Mouse (Mus musculus) MEL (cell line): ENCODE data around the gene Col15a1. TPM values are rescaled to one million over a fixed set of nuclear protein-coding genes. Genes with fewer than 3 reads are reported as not detected.

Source experiments
- DNase-seq: peaks from one replicate; pipeline ENCODE4 v3.0.0; 2011; ENCODE audit warnings: low read depth, low spot score
- H3K27ac ChIP-seq: 2 replicates; pipeline ENCODE4 v1.5.1; 2012; ENCODE audit warnings: low read depth, mild to moderate bottlenecking, control low read depth, low read length, moderate library complexity; ENCODE audit not compliant: control insufficient read depth
- H3K27me3 ChIP-seq, 2 experiments: fragments of 150-350 bp in 1 of 2; sonication (generic) in 1 of 2; 2 replicates each; pipeline ENCODE4 v1.6.1; 2012; ENCODE audit warnings: low read length in 2 of 2, mild to moderate bottlenecking in 2 of 2, improper control_type of control experiment in 1 of 2, moderate library complexity in 1 of 2; ENCODE audit not compliant: insufficient read depth in 2 of 2, control insufficient read depth in 1 of 2
- H3K36me3 ChIP-seq, 2 experiments: 2 replicates each; pipeline ENCODE4 v1.6.1; 2012 to 2014; ENCODE audit warnings: low read length in 2 of 2, improper control_type of control experiment in 1 of 2, inconsistent platforms in 1 of 2, mild to moderate bottlenecking in 1 of 2; ENCODE audit not compliant: insufficient read depth in 2 of 2, control insufficient read depth in 1 of 2
- H3K4me1 ChIP-seq, 2 experiments: fragments of 150-350 bp in 1 of 2; sonication (generic) in 1 of 2; 2 replicates each; pipeline ENCODE4 v1.6.1; 2012; ENCODE audit warnings: low read length in 2 of 2, improper control_type of control experiment in 1 of 2, mild to moderate bottlenecking in 1 of 2; ENCODE audit not compliant: insufficient read depth in 2 of 2, control insufficient read depth in 1 of 2
- H3K4me3 ChIP-seq, 2 experiments: fragments of 150-350 bp in 1 of 2; sonication (generic) in 1 of 2; 2 replicates each; pipeline ENCODE4 v1.5.1; 2012; ENCODE audit warnings: low read depth in 2 of 2, low read length in 2 of 2, mild to moderate bottlenecking in 2 of 2, moderate library complexity in 2 of 2, control low read depth in 1 of 2, improper control_type of control experiment in 1 of 2; ENCODE audit not compliant: control insufficient read depth in 1 of 2, insufficient read depth in 1 of 2
- H3K79me2 ChIP-seq: 2 replicates; pipeline ENCODE4 v1.6.1; 2012; ENCODE audit warnings: mild to moderate bottlenecking, low read length, moderate library complexity; ENCODE audit not compliant: control insufficient read depth, poor library complexity, insufficient read depth
- H3K9ac ChIP-seq: 2 replicates; pipeline ENCODE4 v1.6.1; 2012; ENCODE audit warnings: low read depth, mild to moderate bottlenecking, control low read depth, low read length, moderate library complexity; ENCODE audit not compliant: control insufficient read depth, poor library complexity, severe bottlenecking
- H3K9me3 ChIP-seq: fragments of 150-350 bp; sonication (generic); replicated peaks from 2 replicates; pipeline ENCODE4 v1.6.1; 2012; ENCODE audit warnings: mild to moderate bottlenecking, low read length, improper control_type of control experiment, moderate library complexity; ENCODE audit not compliant: insufficient read depth
- BHLHE40 ChIP-seq: IDR thresholded peaks from 2 replicates; pipeline ENCODE4 v1.6.1; 2012; ENCODE audit warnings: low read depth, mild to moderate bottlenecking, inconsistent platforms, low read length, improper control_type of control experiment, borderline replicate concordance
- CHD2 ChIP-seq: IDR thresholded peaks from 2 replicates; pipeline ENCODE4 v1.6.1; 2011; ENCODE audit warnings: low read length, improper control_type of control experiment
- ELF1 ChIP-seq: IDR thresholded peaks from 2 replicates; pipeline ENCODE4 v1.6.1; 2014; ENCODE audit warnings: low read depth, mild to moderate bottlenecking, inconsistent platforms, low read length, improper control_type of control experiment, moderate library complexity
- EP300 ChIP-seq, 2 experiments: IDR thresholded peaks; 2 replicates each; pipeline ENCODE4 v1.6.1; 2011; ENCODE audit warnings: improper control_type of control experiment in 2 of 2, low read length in 2 of 2, low read depth in 1 of 2, mild to moderate bottlenecking in 1 of 2
- ETS1 ChIP-seq: IDR thresholded peaks from 2 replicates; pipeline ENCODE4 v1.6.1; 2012; ENCODE audit warnings: low read depth, mild to moderate bottlenecking, inconsistent platforms, low read length, improper control_type of control experiment, moderate library complexity
- GATA1 ChIP-seq: IDR thresholded peaks from 2 replicates; pipeline ENCODE4 v1.6.1; 2011; ENCODE audit warnings: low read depth, low read length, improper control_type of control experiment
- MAFK ChIP-seq: IDR thresholded peaks from 2 replicates; pipeline ENCODE4 v1.6.1; 2011; ENCODE audit warnings: low read depth, mild to moderate bottlenecking, low read length, improper control_type of control experiment, borderline replicate concordance
- MAX ChIP-seq: IDR thresholded peaks from 2 replicates; pipeline ENCODE4 v1.6.1; 2011; ENCODE audit warnings: low read length, improper control_type of control experiment
- MAZ ChIP-seq: IDR thresholded peaks from 2 replicates; pipeline ENCODE4 v1.6.1; 2012; ENCODE audit warnings: low read depth, mild to moderate bottlenecking, inconsistent platforms, low read length, improper control_type of control experiment
- MXI1 ChIP-seq: IDR thresholded peaks from 2 replicates; pipeline ENCODE4 v1.6.1; 2011; ENCODE audit warnings: mild to moderate bottlenecking, low read depth, low read length, improper control_type of control experiment
- MYB ChIP-seq: IDR thresholded peaks from 2 replicates; pipeline ENCODE4 v1.6.1; 2011; ENCODE audit warnings: mild to moderate bottlenecking, low read depth, low read length, improper control_type of control experiment
- POLR2A ChIP-seq, 2 experiments: IDR thresholded peaks; 2 replicates each; pipeline ENCODE4 v1.6.1; 2011 to 2012; ENCODE audit warnings: low read length in 2 of 2, mild to moderate bottlenecking in 2 of 2, control low read depth in 1 of 2, improper control_type of control experiment in 1 of 2, low read depth in 1 of 2, moderate library complexity in 1 of 2; ENCODE audit not compliant: control insufficient read depth in 1 of 2, insufficient read depth in 1 of 2, poor library complexity in 1 of 2
- POLR2AphosphoS5 ChIP-seq: IDR thresholded peaks from 2 replicates; pipeline ENCODE4 v1.6.1; 2012; ENCODE audit warnings: low read depth, borderline replicate concordance, mild to moderate bottlenecking, inconsistent platforms, low read length, moderate library complexity, mixed read lengths
- RCOR1 ChIP-seq: IDR thresholded peaks from 2 replicates; pipeline ENCODE4 v1.6.1; 2012; ENCODE audit warnings: low read depth, mild to moderate bottlenecking, inconsistent platforms, low read length, improper control_type of control experiment
- SIN3A ChIP-seq: IDR thresholded peaks from 2 replicates; pipeline ENCODE4 v1.6.1; 2012; ENCODE audit warnings: low read length, improper control_type of control experiment, inconsistent platforms
- SMC3 ChIP-seq: IDR thresholded peaks from 2 replicates; pipeline ENCODE4 v1.6.1; 2011; ENCODE audit warnings: low read depth, low read length, improper control_type of control experiment
- TAL1 ChIP-seq: IDR thresholded peaks from 2 replicates; pipeline ENCODE4 v1.6.1; 2012; ENCODE audit warnings: mild to moderate bottlenecking, inconsistent platforms, low read length, moderate library complexity, mixed read lengths
- TBP ChIP-seq: IDR thresholded peaks from 2 replicates; pipeline ENCODE4 v1.8.0; 2011; ENCODE audit warnings: low read depth, low read length, improper control_type of control experiment
- UBTF ChIP-seq: IDR thresholded peaks from 2 replicates; pipeline ENCODE4 v1.6.1; 2012; ENCODE audit warnings: low read depth, mild to moderate bottlenecking, inconsistent platforms, low read length, improper control_type of control experiment, moderate library complexity, borderline replicate concordance; ENCODE audit not compliant: insufficient read depth
- USF1 ChIP-seq: IDR thresholded peaks from 2 replicates; pipeline ENCODE4 v1.6.1; 2014; ENCODE audit warnings: low read depth, mild to moderate bottlenecking, inconsistent platforms, low read length, improper control_type of control experiment, moderate library complexity
- USF2 ChIP-seq, 2 experiments: IDR thresholded peaks; 2 replicates each; pipeline ENCODE4 v1.6.1; 2011 to 2012; ENCODE audit warnings: improper control_type of control experiment in 2 of 2, low read length in 2 of 2, borderline replicate concordance in 1 of 2, inconsistent platforms in 1 of 2, low read depth in 1 of 2, mild to moderate bottlenecking in 1 of 2; ENCODE audit not compliant: insufficient read depth in 1 of 2
- ZMIZ1 ChIP-seq: IDR thresholded peaks from 2 replicates; pipeline ENCODE4 v1.6.1; 2012; ENCODE audit warnings: low read depth, mild to moderate bottlenecking, inconsistent platforms, low read length, improper control_type of control experiment, moderate library complexity
- ZNF384 ChIP-seq: IDR thresholded peaks from 2 replicates; pipeline ENCODE4 v1.6.1; 2012; ENCODE audit warnings: low read depth, mild to moderate bottlenecking, inconsistent platforms, low read length, improper control_type of control experiment
- polyA plus RNA-seq, 2 experiments: library from polyadenylated mRNA; stranded (reverse) in 1 of 2; unstranded in 1 of 2; fragments of >175 nt in 1 of 2; fragments of >200 nt in 1 of 2; gene quantifications; 2 replicates each; pipeline versions ENCODE4 v1.2.1 to v1.2.4; 2012; ENCODE audit warnings: low replicate concordance in 2 of 2, low read depth in 1 of 2; ENCODE audit not compliant: insufficient read length in 2 of 2, insufficient read depth in 1 of 2, missing spikeins in 1 of 2
- total RNA-seq: library from RNA; depleted of rRNA; stranded (reverse); fragments of 300-350 nt; gene quantifications from 2 replicates; pipeline ENCODE4 v1.2.3, GENCODE M21; 2012

Col15a1 gene
- total and polyA plus RNA-seq, 3 experiments = 2.2 to 2.6 TPM; not detected in 1

DNA sequence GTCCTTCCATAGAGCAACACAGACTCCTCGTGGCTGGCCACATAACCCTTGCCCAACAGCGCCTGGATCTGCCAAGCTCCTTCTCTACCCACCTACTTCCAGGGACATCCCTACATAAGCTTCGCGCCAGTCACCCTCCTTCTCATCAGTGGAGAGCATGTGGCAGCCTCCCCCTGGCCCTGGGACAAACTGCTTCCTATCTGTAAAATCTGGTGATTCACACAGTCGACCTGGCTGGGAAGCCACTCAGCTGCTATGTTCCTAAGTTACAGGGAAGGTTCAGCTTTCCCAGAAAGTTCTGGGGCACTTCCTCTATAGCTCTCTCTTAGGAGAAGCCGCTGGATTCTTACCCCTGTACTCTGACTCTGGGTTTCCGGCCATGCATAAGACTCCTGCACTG is 22.5 kb downstream of the Col15a1 start:
- H3K4me3 ChIP-seq = no peak overlapping the region
- DNase-seq = no peak
- H3K4me1 ChIP-seq = peaks cover 5 to 20% of the 10 kb centered on the region in 2 experiments
- no peak overlapping the region for H3K9ac ChIP-seq
- no peak overlapping the region for H3K27ac ChIP-seq
- H3K79me2 ChIP-seq = no peaks in the 10 kb centered on the region
- H3K36me3 ChIP-seq = peaks cover 0 to 11% of the 10 kb centered on the region in 2 experiments; a peak in 2 of 4 replicates
- H3K9me3 ChIP-seq = no peaks in the 10 kb centered on the region
- H3K27me3 ChIP-seq = no peaks in the 10 kb centered on the region; a peak in 2 of 4 replicates
- TF ChIP-seq TAL1 (no peak), SIN3A (no peak), ZNF384 (no peak), POLR2A (IDR thresholded peaks at IDR 0.05; ENCODE audit: control insufficient read depth in 1 of 2, insufficient read depth in 1 of 2, low read depth in 1 of 2, low read length in 2 of 2, poor library complexity in 1 of 2) (no peak), ETS1 (no peak), EP300 (IDR thresholded peaks at IDR 0.05; ENCODE audit: low read depth in 1 of 2, low read length in 2 of 2) (no peak), RCOR1 (no peak)

DNA sequence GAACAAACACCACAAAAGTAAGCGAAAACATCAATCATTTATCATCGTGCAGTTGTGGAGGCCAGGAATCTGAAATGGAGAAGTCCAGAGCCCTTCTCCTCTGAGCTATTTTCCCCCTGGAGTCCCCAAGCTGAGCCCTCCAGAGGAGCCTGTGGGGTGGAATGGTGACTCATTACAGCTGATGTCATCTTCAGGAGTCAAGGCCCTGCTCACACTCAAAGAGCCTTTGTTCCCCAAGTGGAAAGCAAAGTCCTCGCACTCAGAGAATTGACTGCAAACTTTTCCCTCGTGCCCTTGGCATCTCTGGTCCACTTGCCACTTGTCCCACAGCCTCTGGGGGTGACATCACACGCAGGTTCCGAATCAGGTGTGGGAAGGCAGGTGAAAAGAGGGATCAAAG is 23.4 kb downstream of the Col15a1 start:
- no peak for DNase-seq
- H3K9ac ChIP-seq = no peak overlapping the region
- no peak overlapping the region for H3K27ac ChIP-seq
- no peaks in the 10 kb centered on the region for H3K79me2 ChIP-seq
- H3K27me3 ChIP-seq = no peaks in the 10 kb centered on the region; a peak in 1 of 4 replicates
- no peak for TF ChIP-seq GATA1
- TF ChIP-seq TAL1 = no peak
- TF ChIP-seq CHD2 = no peak
- no peak for TF ChIP-seq USF1
- TF ChIP-seq SMC3 = no peak
- TF ChIP-seq MAFK = no peak
- TF ChIP-seq MAZ = no peak
- TF ChIP-seq USF2 (IDR thresholded peaks at IDR 0.05; ENCODE audit: borderline replicate concordance in 1 of 2, insufficient read depth in 1 of 2, low read depth in 1 of 2, low read length in 2 of 2) = no peak
- no peak for TF ChIP-seq POLR2A (IDR thresholded peaks at IDR 0.05; ENCODE audit: control insufficient read depth in 1 of 2, insufficient read depth in 1 of 2, low read depth in 1 of 2, low read length in 2 of 2, poor library complexity in 1 of 2)
- TF ChIP-seq ZNF384 = no peak
- no peak for TF ChIP-seq UBTF
- TF ChIP-seq MAX = no peak
- no peak for TF ChIP-seq ELF1
- no peak for TF ChIP-seq MXI1
- TF ChIP-seq ZMIZ1 = no peak
- no peak for TF ChIP-seq TBP
- TF ChIP-seq MYB = no peak
- no peak for TF ChIP-seq POLR2AphosphoS5
- no peak for TF ChIP-seq BHLHE40
- peaks cover 0 to 18% of the 10 kb centered on the region in 2 experiments; a peak in 2 of 4 replicates for H3K36me3 ChIP-seq
- H3K4me1 ChIP-seq = peaks cover 9 to 25% of the 10 kb centered on the region in 2 experiments
- H3K4me3 ChIP-seq = no peak overlapping the region
- H3K9me3 ChIP-seq = no peaks in the 10 kb centered on the region
